Mouse (Mus musculus) testis, adult 2 months (tissue): Measurements from ENCODE around the gene Enah.

ENCODE experiments used
- CTCF ChIP-seq: fragments of 200-500 bp; IDR thresholded peaks from 2 replicates; pipeline ENCODE4 v1.5.1; 2012; ENCODE audit warnings: low read depth, mild to moderate bottlenecking, inconsistent platforms, low read length, moderate library complexity; ENCODE audit not compliant: control insufficient read depth, insufficient read depth, insufficient replicate concordance
- POLR2A ChIP-seq: fragments of 200-500 bp; IDR thresholded peaks from 2 replicates; pipeline ENCODE4 v1.6.1; 2012; ENCODE audit warnings: low read depth, mild to moderate bottlenecking, inconsistent platforms, low read length, moderate library complexity; ENCODE audit not compliant: control insufficient read depth

DNA sequence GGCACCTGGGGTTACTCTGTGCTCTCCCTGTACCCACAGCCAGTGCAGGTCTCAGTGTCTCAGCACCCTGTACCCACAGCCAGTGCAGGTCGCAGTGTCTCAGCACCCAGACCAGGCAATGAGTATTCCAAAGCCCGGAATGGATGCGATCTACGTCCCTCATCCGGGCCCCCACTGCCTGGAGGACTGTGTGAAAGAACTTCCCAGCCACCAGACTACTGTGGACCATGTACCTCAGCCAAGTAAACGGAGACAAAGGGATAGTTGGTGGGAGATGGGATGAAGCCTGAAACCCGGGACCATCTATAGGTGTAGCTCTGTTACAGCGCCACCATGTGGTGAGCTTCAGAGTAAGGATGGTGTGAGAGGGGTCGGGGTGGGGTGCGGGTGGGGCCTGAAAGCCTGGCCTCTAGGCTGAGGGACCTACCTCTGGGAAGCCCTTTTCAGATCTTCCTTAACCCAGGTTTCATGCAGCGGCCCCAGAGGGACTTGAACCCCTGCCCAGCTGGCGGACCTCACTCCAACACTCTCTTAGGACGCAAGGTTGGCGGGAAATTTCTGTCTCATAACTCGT lies 139.0 kb downstream of the Enah start:
- TF ChIP-seq POLR2A (no peak), CTCF (peak; percentile 41; the same call in 1 of the 2 replicates)
